Mouse (Mus musculus): Measurements from ENCODE around the gene Mtrr.

Mtrr gene

DNA sequence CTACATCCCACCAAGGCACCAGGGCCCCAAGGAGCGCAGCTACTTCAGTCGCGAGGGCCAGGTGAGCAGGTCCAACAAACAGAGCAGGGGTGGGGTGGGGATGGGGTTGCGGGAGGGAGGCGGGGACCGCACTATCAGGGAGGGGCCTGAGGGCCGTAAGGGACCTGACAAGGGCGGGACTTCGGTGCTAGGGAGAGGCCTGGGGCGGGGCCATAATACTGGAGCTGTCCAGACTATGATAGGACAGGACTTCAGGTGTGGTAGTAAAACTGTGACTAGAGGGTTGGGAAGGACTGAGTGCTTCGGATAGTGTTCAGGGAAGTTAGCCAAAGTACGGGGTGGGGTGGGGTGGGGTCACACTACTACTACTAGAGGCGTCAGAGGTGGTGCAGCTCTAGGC lies 15.7 kb upstream of the Mtrr start:
- peaks cover 7% of the 10 kb centered on the region for H3K36me3 ChIP-seq (ENCODE audit: insufficient read depth, low read length)
- no peaks in the 10 kb centered on the region for H3K9me3 ChIP-seq (ENCODE audit: low read length)
- peaks cover 11% of the 10 kb centered on the region for H3K27me3 ChIP-seq (ENCODE audit: insufficient read depth, low read length)
- H3K4me3 ChIP-seq (replicated peaks; ENCODE audit: low read length): peak overlapping the region; percentile 58
- TF ChIP-seq CTCF (conservative IDR thresholded peaks at IDR 0.05; ENCODE audit: low read length) (no peak), POU5F1 (IDR thresholded peaks at IDR 0.05; ENCODE audit: borderline replicate concordance, low read length) (no peak), NANOG (IDR thresholded peaks at IDR 0.05; ENCODE audit: borderline replicate concordance, low read length) (no peak)
- peaks cover 10% of the 10 kb centered on the region for H3K4me1 ChIP-seq (replicated peaks; ENCODE audit: low read depth, low read length)

DNA sequence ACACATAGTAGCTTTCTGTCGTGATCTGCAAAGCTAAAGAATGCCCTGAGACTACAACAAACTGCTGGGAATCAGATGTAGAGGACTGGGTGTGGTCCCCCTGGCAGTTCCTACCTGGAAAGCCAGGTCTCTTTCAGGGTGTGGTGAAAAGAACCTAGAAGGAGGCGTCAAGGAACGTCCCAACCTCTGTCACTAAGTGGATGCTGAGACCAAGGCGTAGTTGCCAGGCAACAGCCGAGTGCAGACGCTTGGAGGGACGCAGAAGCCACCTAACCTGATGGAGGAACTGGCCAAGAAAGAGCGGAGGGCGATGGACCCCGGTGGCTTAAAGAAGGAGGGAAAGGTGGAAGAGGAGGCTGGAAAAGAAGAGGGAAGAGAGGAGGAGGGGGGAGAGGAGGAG lies 15.2 kb upstream of the Mtrr start, which contains the start of gene 1700001L19Rik:
Gene 1700001L19Rik, plus strand, starts transcription at position 223 of the 400 bp plus-strand sequence.
- peaks cover 10% of the 10 kb centered on the region for H3K4me1 ChIP-seq (replicated peaks; ENCODE audit: low read depth, low read length)
- peaks cover 12% of the 10 kb centered on the region for H3K36me3 ChIP-seq (ENCODE audit: insufficient read depth, low read length)
- peaks cover 11% of the 10 kb centered on the region for H3K27me3 ChIP-seq (ENCODE audit: insufficient read depth, low read length)
- H3K4me3 ChIP-seq (replicated peaks; ENCODE audit: low read length): peak within 1 kb of the TSS; percentile 58
- TF ChIP-seq NANOG (IDR thresholded peaks at IDR 0.05; ENCODE audit: borderline replicate concordance, low read length) (no peak), CTCF (conservative IDR thresholded peaks at IDR 0.05; ENCODE audit: low read length) (no peak)
- no peaks in the 10 kb centered on the region for H3K9me3 ChIP-seq (ENCODE audit: low read length)

DNA sequence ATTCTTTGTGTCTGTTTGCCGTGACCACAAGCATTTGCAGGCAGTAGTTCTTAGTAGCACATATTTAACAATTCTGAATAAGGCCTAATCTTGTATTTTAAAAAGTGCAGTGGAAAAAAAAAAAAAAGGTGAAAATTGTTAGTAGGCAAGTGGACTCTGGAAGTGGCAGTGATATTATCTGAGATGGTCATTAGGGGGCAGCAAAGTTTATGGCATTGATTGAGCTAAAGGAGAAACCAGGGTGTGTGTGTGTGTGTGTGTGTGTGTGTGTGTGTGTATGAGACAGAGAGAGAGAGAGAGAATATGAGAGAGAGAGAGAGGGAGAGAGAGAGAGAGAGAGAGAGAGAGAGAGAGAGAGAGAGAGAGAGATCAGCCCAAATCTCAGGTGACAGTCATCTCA lies 11.8 kb upstream of the Mtrr start:
- TF ChIP-seq NANOG (IDR thresholded peaks at IDR 0.05; ENCODE audit: borderline replicate concordance, low read length) (no peak), CTCF (conservative IDR thresholded peaks at IDR 0.05; ENCODE audit: low read length) (peak; percentile 17)
- peaks cover 11% of the 10 kb centered on the region for H3K27me3 ChIP-seq (ENCODE audit: insufficient read depth, low read length)

DNA sequence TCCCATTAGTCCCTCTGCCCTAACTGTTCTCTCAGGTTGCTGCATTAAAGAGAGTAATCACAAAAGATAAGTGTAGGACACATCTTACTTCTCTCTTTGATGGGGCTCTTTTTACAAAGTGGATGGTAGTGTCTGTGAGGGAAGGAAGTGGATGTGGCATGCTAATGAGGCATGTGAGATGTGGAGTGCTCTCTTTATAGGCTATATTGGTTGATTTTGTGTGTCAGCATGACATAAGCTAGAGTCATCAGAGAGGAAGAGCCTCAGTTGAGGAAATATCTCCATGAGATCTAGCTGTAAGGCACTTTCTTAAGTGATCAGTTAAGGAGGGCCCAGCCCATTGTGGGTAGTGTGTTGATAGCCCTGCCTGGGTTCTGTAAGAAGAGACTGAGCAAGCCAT lies 6.4 kb upstream of the Mtrr start:
- H3K4me3 ChIP-seq (replicated peaks; ENCODE audit: low read length): no peak overlapping the region
- no peaks in the 10 kb centered on the region for H3K9me3 ChIP-seq (ENCODE audit: low read length)
- TF ChIP-seq NANOG (IDR thresholded peaks at IDR 0.05; ENCODE audit: borderline replicate concordance, low read length): no peak
- no peak for TF ChIP-seq POU5F1 (IDR thresholded peaks at IDR 0.05; ENCODE audit: borderline replicate concordance, low read length)
- no peak for TF ChIP-seq CTCF (conservative IDR thresholded peaks at IDR 0.05; ENCODE audit: low read length)
- H3K27me3 ChIP-seq (ENCODE audit: insufficient read depth, low read length): no peaks in the 10 kb centered on the region
- H3K36me3 ChIP-seq (ENCODE audit: insufficient read depth, low read length): peaks cover 100% of the 10 kb centered on the region
- H3K4me1 ChIP-seq (replicated peaks; ENCODE audit: low read depth, low read length): peaks cover 39% of the 10 kb centered on the region

More for the DNA sequence above, 11.8 kb upstream of the Mtrr start:
- H3K36me3 ChIP-seq (ENCODE audit: insufficient read depth, low read length): peaks cover 46% of the 10 kb centered on the region
- peaks cover 10% of the 10 kb centered on the region for H3K4me1 ChIP-seq (replicated peaks; ENCODE audit: low read depth, low read length)
- H3K4me3 ChIP-seq (replicated peaks; ENCODE audit: low read length): no peak overlapping the region
- H3K9me3 ChIP-seq (ENCODE audit: low read length): no peaks in the 10 kb centered on the region

DNA sequence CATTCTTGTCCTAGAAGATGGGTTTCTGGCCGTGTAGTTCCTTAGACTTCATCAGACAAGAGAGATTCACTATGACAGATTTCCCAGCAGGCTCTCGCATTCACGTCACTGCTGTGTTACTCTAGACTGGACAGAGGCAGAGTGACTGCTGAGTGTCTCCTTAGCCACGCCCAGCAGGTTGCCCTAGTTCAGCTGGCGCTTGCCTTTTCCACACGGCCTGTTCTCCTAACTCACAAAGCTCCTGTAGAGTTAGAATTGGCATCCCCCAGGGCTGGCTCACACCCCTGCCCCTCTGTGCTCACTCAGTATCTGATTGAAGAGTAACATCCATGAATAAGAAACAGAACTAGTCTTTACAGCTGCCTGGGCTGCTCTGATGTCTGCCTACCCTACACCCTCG lies 3.5 kb upstream of the Mtrr start:
- H3K4me3 ChIP-seq (replicated peaks; ENCODE audit: low read length): peak overlapping the region; percentile 50
- H3K27me3 ChIP-seq (ENCODE audit: insufficient read depth, low read length): no peaks in the 10 kb centered on the region
- TF ChIP-seq POU5F1 (IDR thresholded peaks at IDR 0.05; ENCODE audit: borderline replicate concordance, low read length) (no peak), CTCF (conservative IDR thresholded peaks at IDR 0.05; ENCODE audit: low read length) (no peak), NANOG (IDR thresholded peaks at IDR 0.05; ENCODE audit: borderline replicate concordance, low read length) (no peak)
- peaks cover 74% of the 10 kb centered on the region for H3K36me3 ChIP-seq (ENCODE audit: insufficient read depth, low read length)
- H3K4me1 ChIP-seq (replicated peaks; ENCODE audit: low read depth, low read length): peaks cover 52% of the 10 kb centered on the region
- no peaks in the 10 kb centered on the region for H3K9me3 ChIP-seq (ENCODE audit: low read length)

DNA sequence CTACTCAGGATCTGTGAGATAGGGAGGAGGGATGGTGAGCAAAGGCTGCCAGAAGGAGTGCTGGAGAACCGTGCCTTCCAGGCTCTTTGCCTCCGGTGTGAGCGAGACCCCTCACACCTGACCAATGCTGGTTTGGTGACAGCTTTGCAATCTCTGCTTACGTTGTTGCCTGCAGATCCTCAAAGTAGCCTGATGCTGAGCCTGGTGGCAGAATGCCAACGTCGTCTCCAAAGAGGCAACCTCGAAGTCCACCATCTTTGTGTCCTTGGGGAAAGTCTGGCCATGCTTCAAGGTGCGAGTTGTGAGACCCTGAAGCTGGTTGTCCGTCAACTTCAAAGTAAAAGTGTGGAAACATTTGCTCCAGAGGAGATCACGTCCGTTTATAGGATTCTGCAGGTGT lies 2.0 kb upstream of the Mtrr start:
- H3K4me1 ChIP-seq (replicated peaks; ENCODE audit: low read depth, low read length): peaks cover 67% of the 10 kb centered on the region
- no peak overlapping the region for H3K4me3 ChIP-seq (replicated peaks; ENCODE audit: low read length)
- no peaks in the 10 kb centered on the region for H3K9me3 ChIP-seq (ENCODE audit: low read length)
- no peaks in the 10 kb centered on the region for H3K27me3 ChIP-seq (ENCODE audit: insufficient read depth, low read length)
- no peak for TF ChIP-seq NANOG (IDR thresholded peaks at IDR 0.05; ENCODE audit: borderline replicate concordance, low read length)
- peaks cover 74% of the 10 kb centered on the region for H3K36me3 ChIP-seq (ENCODE audit: insufficient read depth, low read length)

DNA sequence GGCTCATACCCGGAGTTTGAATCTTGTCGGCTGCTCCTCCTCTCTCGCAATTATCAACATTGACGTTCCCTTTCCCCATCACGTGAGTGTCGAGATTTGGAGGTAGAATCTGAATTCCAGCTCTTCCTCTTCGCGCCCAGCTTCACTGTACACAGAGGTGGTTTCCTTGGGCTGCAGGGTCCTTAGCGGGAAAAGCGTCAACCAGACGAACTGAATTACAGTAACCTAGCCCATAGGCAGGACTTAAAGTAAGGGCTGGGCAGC lies 500 bp upstream of the Mtrr start:
- H3K36me3 ChIP-seq (ENCODE audit: insufficient read depth, low read length): peaks cover 73% of the 10 kb centered on the region
- H3K4me3 ChIP-seq (replicated peaks; ENCODE audit: low read length): peak overlapping the region; percentile 90
- H3K4me1 ChIP-seq (replicated peaks; ENCODE audit: low read depth, low read length): peaks cover 70% of the 10 kb centered on the region
- TF ChIP-seq POU5F1 (IDR thresholded peaks at IDR 0.05; ENCODE audit: borderline replicate concordance, low read length) (no peak), CTCF (conservative IDR thresholded peaks at IDR 0.05; ENCODE audit: low read length) (no peak), NANOG (IDR thresholded peaks at IDR 0.05; ENCODE audit: borderline replicate concordance, low read length) (no peak)
- no peaks in the 10 kb centered on the region for H3K27me3 ChIP-seq (ENCODE audit: insufficient read depth, low read length)
- no peaks in the 10 kb centered on the region for H3K9me3 ChIP-seq (ENCODE audit: low read length)

DNA sequence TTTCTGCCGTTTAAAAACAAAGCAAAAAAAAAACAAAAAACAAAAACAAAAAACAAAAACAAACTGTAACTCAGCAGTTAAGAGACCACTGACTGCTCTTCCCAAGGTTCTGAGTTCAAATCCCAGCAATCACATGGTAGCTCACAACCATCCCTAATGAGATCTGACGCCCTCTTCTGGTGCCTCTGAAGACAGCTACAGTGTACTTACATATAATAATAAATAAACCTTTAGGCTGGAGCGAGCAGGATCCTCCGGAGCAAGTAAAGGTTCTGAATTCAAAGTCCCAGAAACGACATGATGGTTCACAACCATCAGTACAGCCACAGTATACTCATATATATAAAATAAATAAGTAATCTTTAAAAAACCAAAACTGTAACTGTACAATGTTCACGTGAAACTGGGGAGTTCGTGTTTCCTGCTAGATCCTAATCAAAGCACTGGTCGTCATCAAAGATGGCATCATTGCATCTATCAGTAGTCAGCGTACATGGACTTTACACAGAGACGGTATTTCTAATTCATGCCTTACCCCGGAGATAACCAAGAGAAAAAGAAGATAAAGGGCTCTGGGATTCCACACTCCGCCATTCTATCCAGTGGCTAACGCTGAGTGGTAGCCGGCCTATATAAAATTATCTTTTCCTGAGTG lies 736 bp downstream of the Mtrr start:
- peaks cover 62% of the 10 kb centered on the region for H3K4me1 ChIP-seq (replicated peaks; ENCODE audit: low read depth, low read length)
- peak overlapping the region; percentile 90 for H3K4me3 ChIP-seq (replicated peaks; ENCODE audit: low read length)
- H3K36me3 ChIP-seq (ENCODE audit: insufficient read depth, low read length): peaks cover 73% of the 10 kb centered on the region
- no peaks in the 10 kb centered on the region for H3K27me3 ChIP-seq (ENCODE audit: insufficient read depth, low read length)
- TF ChIP-seq CTCF (conservative IDR thresholded peaks at IDR 0.05; ENCODE audit: low read length) (0 out of 2 replicates have a peak, but pooled peaks have one; percentile 7), POU5F1 (IDR thresholded peaks at IDR 0.05; ENCODE audit: borderline replicate concordance, low read length) (no peak), NANOG (IDR thresholded peaks at IDR 0.05; ENCODE audit: borderline replicate concordance, low read length) (no peak)
- no peaks in the 10 kb centered on the region for H3K9me3 ChIP-seq (ENCODE audit: low read length)

DNA sequence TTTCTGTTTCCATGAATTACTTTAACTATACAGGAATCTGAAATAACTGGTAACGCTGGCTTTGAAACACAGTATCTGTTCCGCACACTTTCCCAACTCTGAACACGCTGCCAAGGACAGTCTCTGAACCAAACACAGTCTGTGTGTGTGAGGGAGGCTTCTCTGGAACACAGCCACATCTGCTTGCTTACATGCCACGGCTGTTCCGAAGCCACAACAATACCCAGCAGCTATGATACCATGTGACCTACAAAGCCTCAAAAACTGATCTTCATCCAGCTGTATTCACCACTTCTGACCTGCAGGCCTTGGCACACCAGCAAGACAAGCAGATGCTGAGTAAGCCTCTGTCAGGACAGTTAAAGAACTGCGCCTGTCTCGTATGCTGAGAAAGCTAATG lies 4.0 kb downstream of the Mtrr start:
- H3K36me3 ChIP-seq (ENCODE audit: insufficient read depth, low read length): peaks cover 64% of the 10 kb centered on the region
- no peak overlapping the region for H3K4me3 ChIP-seq (replicated peaks; ENCODE audit: low read length)
- TF ChIP-seq POU5F1 (IDR thresholded peaks at IDR 0.05; ENCODE audit: borderline replicate concordance, low read length): no peak
- TF ChIP-seq CTCF (conservative IDR thresholded peaks at IDR 0.05; ENCODE audit: low read length): no peak
- no peak for TF ChIP-seq NANOG (IDR thresholded peaks at IDR 0.05; ENCODE audit: borderline replicate concordance, low read length)
- H3K4me1 ChIP-seq (replicated peaks; ENCODE audit: low read depth, low read length): peaks cover 56% of the 10 kb centered on the region
- H3K27me3 ChIP-seq (ENCODE audit: insufficient read depth, low read length): no peaks in the 10 kb centered on the region
- no peaks in the 10 kb centered on the region for H3K9me3 ChIP-seq (ENCODE audit: low read length)

All from E14TG2a.4 (cell line).